Mouse (Mus musculus) E14TG2a.4 (cell line): ENCODE results near the gene Gm10337.

ENCODE experiments used
- H3K27me3 ChIP-seq: 2 replicates; pipeline ENCODE4 v1.6.1; 2014; ENCODE audit warnings: low read length, control low read depth; ENCODE audit not compliant: insufficient read depth
- H3K36me3 ChIP-seq: 2 replicates; pipeline ENCODE4 v1.6.1; 2014; ENCODE audit warnings: low read length, control low read depth; ENCODE audit not compliant: insufficient read depth
- H3K4me1 ChIP-seq: replicated peaks from 2 replicates; pipeline ENCODE4 v1.6.1; 2014; ENCODE audit warnings: low read depth, low read length, control low read depth
- H3K4me3 ChIP-seq: replicated peaks from 2 replicates; pipeline ENCODE4 v1.5.1; 2014; ENCODE audit warnings: mild to moderate bottlenecking, low read length
- H3K9me3 ChIP-seq: 2 replicates; pipeline ENCODE4 v1.6.1; 2014; ENCODE audit warnings: low read length, control low read depth
- CTCF ChIP-seq: conservative IDR thresholded peaks from 2 replicates; pipeline ENCODE4 v1.5.1; 2014; ENCODE audit warnings: low read length
- NANOG ChIP-seq: IDR thresholded peaks from 2 replicates; pipeline ENCODE4 v1.6.1; 2014; ENCODE audit warnings: borderline replicate concordance, low read length, mixed read lengths
- POU5F1 ChIP-seq: IDR thresholded peaks from 2 replicates; pipeline ENCODE4 v1.6.1; 2014; ENCODE audit warnings: low read length, borderline replicate concordance

The Gm10337 gene

DNA sequence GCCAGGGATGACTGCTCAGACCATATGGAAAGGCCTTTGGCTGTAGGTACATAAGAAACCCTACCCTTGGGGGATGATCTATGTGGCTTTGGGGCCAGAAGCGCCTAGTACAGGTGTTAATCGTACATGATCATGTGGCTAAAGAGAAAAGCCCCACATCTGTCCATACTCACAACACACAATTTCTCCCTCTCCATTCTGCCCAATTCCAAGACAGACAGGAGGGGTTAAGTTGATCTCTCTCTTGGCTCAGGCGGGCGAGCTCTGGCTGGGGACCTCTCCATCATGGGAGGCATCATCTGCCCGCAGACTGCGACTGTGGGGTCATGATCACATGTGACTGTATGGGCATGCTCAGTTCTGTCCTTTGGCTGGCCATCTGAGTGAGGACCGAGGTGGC lies 30.4 kb downstream of the Gm10337 start:
- H3K4me3 ChIP-seq, result no peak overlapping the region
- TF ChIP-seq CTCF, result no peak
- H3K4me1 ChIP-seq, result no peaks in the 10 kb centered on the region
- peaks cover 64% of the 10 kb centered on the region for H3K36me3 ChIP-seq
- H3K27me3 ChIP-seq, result no peaks in the 10 kb centered on the region
- H3K9me3 ChIP-seq, result no peaks in the 10 kb centered on the region

DNA sequence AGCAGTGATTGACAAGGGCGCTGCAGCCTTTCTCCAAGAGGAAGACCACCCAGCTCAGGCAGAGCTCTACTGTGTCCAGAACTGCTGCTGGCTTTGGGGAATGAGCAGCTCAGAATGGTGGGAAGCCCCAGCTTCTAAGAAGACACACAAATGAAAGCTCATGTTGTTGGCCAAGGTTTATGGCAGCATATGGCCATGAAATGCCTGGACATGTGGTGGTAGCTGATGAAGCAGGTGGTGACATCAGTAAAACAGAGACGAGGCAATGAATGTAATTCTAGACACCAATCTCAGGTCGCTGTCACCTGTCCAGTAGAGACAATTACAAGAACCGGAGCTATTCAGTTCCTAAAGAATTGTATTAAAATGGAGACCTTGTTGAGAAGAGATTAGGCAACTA lies 41.3 kb downstream of the Gm10337 start:
- Histone ChIP-seq H3K4me1 (peaks cover 8% of the 10 kb centered on the region; the same call in 1 of the 2 replicates), H3K36me3 (peaks cover 49% of the 10 kb centered on the region), H3K9me3 (no peaks in the 10 kb centered on the region), H3K27me3 (no peaks in the 10 kb centered on the region), H3K4me3 (no peak overlapping the region)
- TF ChIP-seq POU5F1, result no peak
- no peak for TF ChIP-seq CTCF
- no peak for TF ChIP-seq NANOG

DNA sequence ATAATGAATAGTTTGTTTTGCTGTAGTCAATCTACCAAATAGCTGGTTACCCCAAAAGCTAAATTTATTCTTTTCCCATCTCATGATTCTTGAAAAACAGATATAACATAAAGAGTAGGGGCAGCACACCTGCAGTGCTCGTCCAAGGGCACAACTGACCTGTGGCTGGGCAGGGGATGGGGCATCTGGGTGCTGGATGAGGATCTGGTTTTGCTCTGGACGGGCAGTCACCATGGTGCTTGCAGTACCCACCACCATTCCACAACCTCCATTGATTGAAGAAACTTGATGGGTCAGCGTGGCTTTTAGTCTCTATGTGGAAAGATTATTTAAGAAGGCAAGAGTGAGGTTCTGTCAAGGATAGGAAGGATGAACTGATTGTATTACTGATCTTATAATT lies 42.7 kb downstream of the Gm10337 start:
- H3K4me3 ChIP-seq, result no peak overlapping the region
- TF ChIP-seq POU5F1 (no peak), NANOG (no peak)
- no peaks in the 10 kb centered on the region for H3K9me3 ChIP-seq
- peaks cover 45% of the 10 kb centered on the region for H3K36me3 ChIP-seq
- H3K4me1 ChIP-seq, result no peaks in the 10 kb centered on the region
- no peaks in the 10 kb centered on the region for H3K27me3 ChIP-seq

DNA sequence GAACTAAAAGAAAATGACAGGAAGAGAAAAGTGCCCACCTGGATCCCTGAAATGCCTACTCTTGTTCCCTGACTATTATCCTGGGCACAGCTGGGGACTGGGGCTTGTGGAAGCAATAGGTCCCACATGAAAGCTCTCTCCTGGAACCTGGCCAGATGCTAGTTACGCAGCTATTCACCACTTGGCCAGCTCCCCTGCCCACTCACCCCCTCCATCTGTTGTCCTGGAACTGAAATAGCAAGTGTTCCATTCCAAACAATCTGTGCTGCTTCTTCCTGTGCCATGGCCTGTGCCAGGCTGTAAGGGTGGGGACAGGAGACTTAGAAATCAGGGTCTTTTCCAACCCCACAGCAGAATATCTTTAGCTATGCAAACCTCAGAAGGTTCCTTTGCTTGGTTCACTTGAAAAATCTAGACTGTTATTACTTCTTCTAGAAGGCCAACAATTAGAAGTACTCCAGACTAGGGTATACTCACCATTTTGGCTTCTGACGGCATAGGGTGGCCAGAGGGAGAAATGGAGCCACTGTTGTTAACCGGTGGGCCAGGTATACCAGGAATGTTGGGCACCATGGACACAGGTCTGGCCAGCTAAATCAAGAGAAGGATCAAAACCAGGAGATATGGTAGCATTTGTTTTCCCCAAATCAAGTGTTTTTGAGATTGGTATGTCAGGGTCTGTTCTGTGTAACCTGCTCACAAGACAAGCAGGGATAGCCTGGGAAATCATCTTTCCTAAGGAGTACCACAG lies 43.3 kb downstream of the Gm10337 start:
- no peaks in the 10 kb centered on the region for H3K4me1 ChIP-seq

DNA sequence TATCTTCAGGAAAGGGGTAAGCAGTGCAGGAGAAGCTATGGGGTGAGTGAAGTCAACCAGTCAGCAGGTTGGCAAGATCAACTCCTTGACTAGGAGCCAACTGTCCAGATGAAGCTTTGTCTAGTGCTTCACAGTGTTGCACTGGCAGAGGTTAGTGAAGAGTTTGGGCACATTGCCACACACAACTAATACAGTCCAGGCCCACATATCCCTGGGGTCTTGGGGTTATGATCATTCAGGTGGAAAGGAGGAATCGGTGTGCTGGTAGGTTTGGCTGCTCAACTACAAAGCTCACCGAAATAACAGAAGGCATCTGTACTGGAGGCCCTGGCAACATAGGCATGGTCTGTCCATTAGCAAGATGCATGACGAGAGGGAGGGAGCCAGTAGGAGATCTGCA lies 44.0 kb downstream of the Gm10337 start:
- no peaks in the 10 kb centered on the region for H3K4me1 ChIP-seq
- peaks cover 48% of the 10 kb centered on the region for H3K36me3 ChIP-seq
- TF ChIP-seq POU5F1, result no peak
- no peak for TF ChIP-seq CTCF
- no peak for TF ChIP-seq NANOG
- no peaks in the 10 kb centered on the region for H3K9me3 ChIP-seq
- no peak overlapping the region for H3K4me3 ChIP-seq
- H3K27me3 ChIP-seq, result no peaks in the 10 kb centered on the region

More for the DNA sequence above, 43.3 kb downstream of the Gm10337 start:
- Histone ChIP-seq H3K27me3 (no peaks in the 10 kb centered on the region), H3K9me3 (no peaks in the 10 kb centered on the region), H3K36me3 (peaks cover 49% of the 10 kb centered on the region), H3K4me3 (no peak overlapping the region)
- TF ChIP-seq NANOG (no peak), CTCF (no peak), POU5F1 (no peak)

DNA sequence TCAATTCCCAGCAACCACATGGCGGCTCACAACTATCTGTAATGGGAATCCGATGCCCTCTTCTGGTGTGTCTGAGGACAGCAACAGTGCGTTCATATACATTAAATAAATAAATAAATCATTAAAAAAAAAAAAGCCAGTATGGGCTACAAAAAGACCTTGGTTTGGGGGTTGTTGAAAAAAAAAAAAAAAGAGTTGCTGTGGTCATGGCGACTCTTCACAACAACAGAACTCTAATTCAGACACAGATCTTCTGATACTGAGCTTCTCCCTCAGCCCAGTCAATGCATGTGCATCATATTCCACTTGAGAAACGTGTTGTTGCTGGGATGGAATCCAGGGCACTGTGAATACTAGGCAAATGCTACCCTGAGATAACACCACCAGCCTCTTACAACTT lies 49.1 kb downstream of the Gm10337 start:
- TF ChIP-seq NANOG, result no peak
- TF ChIP-seq CTCF, result no peak
- TF ChIP-seq POU5F1, result no peak
- Histone ChIP-seq H3K4me3 (no peak overlapping the region), H3K4me1 (no peaks in the 10 kb centered on the region), H3K36me3 (peaks cover 45% of the 10 kb centered on the region), H3K27me3 (no peaks in the 10 kb centered on the region), H3K9me3 (no peaks in the 10 kb centered on the region)
